Mouse (Mus musculus): ENCODE results near the gene Gpatch4.

Gpatch4 gene

GRCm38 (mm10) chr3:88033506-88033905, 9.4 kb upstream of the Gpatch4 start:
- DNase-seq: no peak

GRCm38 (mm10) chr3:88035561-88036293, 7.2 kb upstream of the Gpatch4 start:
- no peak for DNase-seq

GRCm38 (mm10) chr3:88049532-88049931, 6.6 kb downstream of the Gpatch4 start:
- DNase-seq: no peak

- DNase-seq: no peak
Observed at GRCm38 (mm10) chr3:88057030-88057429, 14.1 kb downstream of the Gpatch4 start.

GRCm38 (mm10) chr3:88057902-88058696, 15.2 kb downstream of the Gpatch4 start, which contains the start of gene Naxe:
Gene Naxe, minus strand, starts transcription at chr3:88058495.
- DNase-seq: peak; percentile 95

GRCm38 (mm10) chr3:88068386-88068785, 25.5 kb downstream of the Gpatch4 start:
- no peak for DNase-seq

GRCm38 (mm10) chr3:88071783-88072182, 28.9 kb downstream of the Gpatch4 start:
- peak; percentile 76 for DNase-seq

- no peak for DNase-seq
Observed at GRCm38 (mm10) chr3:88073631-88074030, 30.7 kb downstream of the Gpatch4 start.

- no peak for DNase-seq
Observed at GRCm38 (mm10) chr3:88074351-88074750, 31.4 kb downstream of the Gpatch4 start.

GRCm38 (mm10) chr3:88074766-88075165, 31.9 kb downstream of the Gpatch4 start:
- DNase-seq: no peak

GRCm38 (mm10) chr3:88077441-88077840, 34.5 kb downstream of the Gpatch4 start:
- DNase-seq: no peak

GRCm38 (mm10) chr3:88078204-88078603, 35.3 kb downstream of the Gpatch4 start, which contains the start of gene Ttc24:
Gene Ttc24, minus strand, starts transcription at chr3:88078304.
- no peak for DNase-seq

- peak; percentile 88 for DNase-seq
Observed at GRCm38 (mm10) chr3:88081345-88082223, 38.7 kb downstream of the Gpatch4 start, which contains the start of gene Iqgap3. Gene Iqgap3, plus strand, starts transcription at chr3:88081971.

- no peak for DNase-seq
Observed at GRCm38 (mm10) chr3:88082224-88082618, 39.3 kb downstream of the Gpatch4 start.

- DNase-seq: peak; percentile 56
Observed at GRCm38 (mm10) chr3:88082663-88083062, 39.8 kb downstream of the Gpatch4 start.

GRCm38 (mm10) chr3:88084001-88084400, 41.1 kb downstream of the Gpatch4 start:
- DNase-seq: no peak

GRCm38 (mm10) chr3:88085459-88085858, 42.6 kb downstream of the Gpatch4 start:
- DNase-seq: no peak

- DNase-seq: no peak
Observed at GRCm38 (mm10) chr3:88087688-88088087, 44.8 kb downstream of the Gpatch4 start.

- no peak for DNase-seq
Observed at GRCm38 (mm10) chr3:88090106-88090505, 47.2 kb downstream of the Gpatch4 start.

- no peak for DNase-seq
Observed at GRCm38 (mm10) chr3:88090616-88091015, 47.7 kb downstream of the Gpatch4 start.

- no peak for DNase-seq
Observed at GRCm38 (mm10) chr3:88094126-88094525, 51.2 kb downstream of the Gpatch4 start.

GRCm38 (mm10) chr3:88097666-88098065, 54.8 kb downstream of the Gpatch4 start:
- no peak for DNase-seq

GRCm38 (mm10) chr3:88100251-88100650, 57.3 kb downstream of the Gpatch4 start:
- no peak for DNase-seq

Measured in liver (tissue).